Mouse (Mus musculus) spleen, adult 2 months (tissue): Measurements from ENCODE around the gene Smarcd2. TPM values are rescaled to one million over a fixed set of nuclear protein-coding genes. Genes with fewer than 3 reads are reported as not detected.
A peak's percentile ranks its signal among the peaks of the same experiment; 100 is the strongest.

Experiments
- DNase-seq, 2 experiments: peaks; one replicate each; pipeline versions ENCODE4 v3.0.0 to v3.0.0-alpha.2; 2012 to 2021; ENCODE audit warnings: low spot score in 2 of 2, low read depth in 1 of 2
- H3K27ac ChIP-seq: fragments of 200-500 bp; 2 replicates; pipeline ENCODE4 v1.5.1; 2012; ENCODE audit warnings: low read length, inconsistent platforms; ENCODE audit not compliant: insufficient read depth
- H3K27me3 ChIP-seq: fragments of 200-500 bp; 2 replicates; pipeline ENCODE4 v1.6.1; 2012; ENCODE audit warnings: mild to moderate bottlenecking, moderate library complexity, low read length, inconsistent platforms; ENCODE audit not compliant: control insufficient read depth, insufficient read depth
- H3K36me3 ChIP-seq: fragments of 200-500 bp; 2 replicates; pipeline ENCODE4 v1.6.1; 2012; ENCODE audit warnings: mild to moderate bottlenecking, low read length, inconsistent platforms; ENCODE audit not compliant: control insufficient read depth, insufficient read depth
- H3K4me1 ChIP-seq: fragments of 200-500 bp; 2 replicates; pipeline ENCODE4 v1.6.1; 2011; ENCODE audit warnings: inconsistent platforms; ENCODE audit not compliant: control insufficient read depth, insufficient read depth, insufficient read length
- H3K4me3 ChIP-seq: fragments of 200-500 bp; 2 replicates; pipeline ENCODE4 v1.5.1; 2011; ENCODE audit warnings: mild to moderate bottlenecking, inconsistent platforms; ENCODE audit not compliant: insufficient read depth, insufficient read length; ENCODE audit errors: extremely low read depth
- CTCF ChIP-seq: fragments of 200-500 bp; IDR thresholded peaks from 2 replicates; pipeline ENCODE4 v1.5.1; 2011; ENCODE audit warnings: mild to moderate bottlenecking, inconsistent platforms; ENCODE audit not compliant: insufficient read depth, insufficient read length, insufficient replicate concordance; ENCODE audit errors: extremely low read depth
- POLR2A ChIP-seq: fragments of 200-500 bp; IDR thresholded peaks from 2 replicates; pipeline ENCODE4 v1.6.1; 2011; ENCODE audit warnings: low read depth, low read length, inconsistent platforms
- WGBS: fragments of 180-500 bp; shearing (Covaris S2); methylation state at CpG from one replicate; pipeline ENCODE4 v1.1.7; 2018; 5-methylcytosine and 5-hydroxymethylcytosine counted together
- polyA plus RNA-seq: library from polyadenylated mRNA; depleted of rRNA; stranded (reverse); fragments of >200 nt; gene quantifications from 2 replicates; pipeline ENCODE4 v1.2.3, GENCODE M21; 2012

Smarcd2 gene
- polyA plus RNA-seq, 1 experiment = 120 TPM

- H3K4me1 ChIP-seq = peaks cover 10% of the 10 kb centered on the region; the same call in 1 of the 2 replicates
- no peak for DNase-seq
- TF ChIP-seq CTCF (no peak), POLR2A (no peak)
- no peak overlapping the region for H3K4me3 ChIP-seq
- peaks cover 66% of the 10 kb centered on the region for H3K36me3 ChIP-seq
- H3K27ac ChIP-seq = no peak overlapping the region
- no peaks in the 10 kb centered on the region for H3K27me3 ChIP-seq
- 52% methylated on average over 4 of the region's 4 CpGs for WGBS
Observed at GRCm38 (mm10) chr11:106265570-106265969, 7.2 kb downstream of the Smarcd2 start.

- no peak for DNase-seq
- Histone ChIP-seq H3K27ac (no peak overlapping the region), H3K4me1 (peaks cover 6% of the 10 kb centered on the region; the same call in 1 of the 2 replicates), H3K27me3 (no peaks in the 10 kb centered on the region), H3K36me3 (peaks cover 66% of the 10 kb centered on the region), H3K4me3 (no peak overlapping the region)
- TF ChIP-seq POLR2A (no peak), CTCF (no peak)
- 91% methylated on average over 15 of the region's 15 CpGs for WGBS
Observed at GRCm38 (mm10) chr11:106264988-106265387, 7.8 kb downstream of the Smarcd2 start.

GRCm38 (mm10) chr11:106263963-106264362, 8.8 kb downstream of the Smarcd2 start:
- Histone ChIP-seq H3K4me1 (peaks cover 2% of the 10 kb centered on the region; the same call in 1 of the 2 replicates), H3K27me3 (no peaks in the 10 kb centered on the region), H3K4me3 (no peak overlapping the region), H3K36me3 (peaks cover 66% of the 10 kb centered on the region), H3K27ac (no peak overlapping the region)
- DNase-seq = no peak
- TF ChIP-seq POLR2A = no peak
- no peak for TF ChIP-seq CTCF
- WGBS = 96% methylated on average over 9 of the region's 9 CpGs

- no peak overlapping the region for H3K4me3 ChIP-seq
- peaks cover 53% of the 10 kb centered on the region for H3K36me3 ChIP-seq
Observed at GRCm38 (mm10) chr11:106260826-106261450, 11.8 kb downstream of the Smarcd2 start.

GRCm38 (mm10) chr11:106256775-106257174, 16.0 kb downstream of the Smarcd2 start:
- Histone ChIP-seq H3K36me3 (peaks cover 26% of the 10 kb centered on the region), H3K4me3 (no peak overlapping the region; the same call in 1 of the 2 replicates), H3K4me1 (no peaks in the 10 kb centered on the region; the same call in 1 of the 2 replicates), H3K27ac (no peak overlapping the region), H3K27me3 (no peaks in the 10 kb centered on the region)
- WGBS = 75% methylated on average over 5 of the region's 5 CpGs
- DNase-seq = no peak
- no peak for TF ChIP-seq POLR2A

More at GRCm38 (mm10) chr11:106260826-106261450, 11.8 kb downstream of the Smarcd2 start:
- no peaks in the 10 kb centered on the region for H3K27me3 ChIP-seq
- no peak for DNase-seq
- TF ChIP-seq POLR2A (no peak), CTCF (no peak)
- 88% methylated on average over 14 of the region's 14 CpGs for WGBS
- H3K27ac ChIP-seq = no peak overlapping the region
- H3K4me1 ChIP-seq = no peaks in the 10 kb centered on the region; the same call in 1 of the 2 replicates

- DNase-seq = peak; percentile 94 to 99
- peak; percentile 63 for TF ChIP-seq POLR2A
- no peak for TF ChIP-seq CTCF
- WGBS = 1% methylated on average over 42 of the region's 42 CpGs
- Histone ChIP-seq H3K27me3 (no peaks in the 10 kb centered on the region), H3K27ac (peak within 1 kb of the TSS; percentile 60), H3K4me3 (peak within 1 kb of the TSS; percentile 80), H3K4me1 (no peaks in the 10 kb centered on the region; the same call in 1 of the 2 replicates), H3K36me3 (peaks cover 20% of the 10 kb centered on the region)
Observed at GRCm38 (mm10) chr11:106255685-106256451, 16.9 kb downstream of the Smarcd2 start, which contains the start of the genes Ftsj3 and Psmc5. Ftsj3 (minus strand) TSS chr11:106256079. Psmc5 (plus strand) TSS chr11:106256154.

GRCm38 (mm10) chr11:106255174-106255573, 17.6 kb downstream of the Smarcd2 start:
- peaks cover 23% of the 10 kb centered on the region for H3K36me3 ChIP-seq

More at GRCm38 (mm10) chr11:106255174-106255573, 17.6 kb downstream of the Smarcd2 start:
- H3K27ac ChIP-seq = no peak overlapping the region
- peak overlapping the region; percentile 78 for H3K4me3 ChIP-seq
- no peaks in the 10 kb centered on the region for H3K27me3 ChIP-seq
- no peaks in the 10 kb centered on the region; the same call in 1 of the 2 replicates for H3K4me1 ChIP-seq
- WGBS = 3% methylated on average over 22 of the region's 22 CpGs
- TF ChIP-seq CTCF (no peak), POLR2A (no peak)
- DNase-seq = no peak
